Mouse (Mus musculus) adrenal gland, postnatal 14 days (tissue): ENCODE measurements around the gene Tuba3a. TPM values are rescaled to one million over a fixed set of nuclear protein-coding genes. Genes with fewer than 3 reads are reported as not detected.
"Not testable (repeated sequence)": the region's sequence is repeated elsewhere in the genome, so short reads cannot be mapped to it uniquely, and the experiment has no call there.

Source experiments
- DNase-seq: peaks from one replicate; pipeline ENCODE4 v3.0.0; 2021; ENCODE audit warnings: mixed read lengths
- total RNA-seq: library from RNA; stranded (reverse); gene quantifications from 2 replicates; pipeline ENCODE4 v1.2.3, GENCODE M21; 2021

Tuba3a gene
- total RNA-seq, 1 experiment from 2014 or later: not detected

GRCm38 (mm10) chr6:125307091-125307490 is 21.2 kb upstream of the Tuba3a start:
- no peak for DNase-seq

DNA sequence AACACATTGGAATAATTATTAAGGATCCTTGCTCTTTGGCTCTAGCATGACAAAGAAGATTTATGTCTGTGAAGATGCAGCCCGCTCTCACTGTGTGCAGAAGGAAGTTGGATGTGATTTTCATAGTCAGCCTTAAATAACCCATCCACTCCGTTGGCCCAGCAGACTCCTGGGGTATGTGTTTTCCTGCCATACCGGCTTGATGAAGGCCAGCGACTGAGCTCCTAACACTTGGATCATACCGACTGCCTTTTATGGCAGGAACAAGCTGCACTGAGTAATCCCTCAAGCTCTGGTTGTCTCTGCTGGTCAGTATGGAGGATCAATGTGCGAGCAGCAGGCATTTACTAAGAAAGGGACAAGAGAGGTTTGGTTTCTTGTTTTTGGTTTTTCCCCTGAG is 19.6 kb upstream of the Tuba3a start:
- DNase-seq: no peak

GRCm38 (mm10) chr6:125304408-125304807 is 18.6 kb upstream of the Tuba3a start:
- DNase-seq: not testable (repeated sequence)

GRCm38 (mm10) chr6:125303242-125303641 is 17.4 kb upstream of the Tuba3a start:
- DNase-seq: no peak

DNA sequence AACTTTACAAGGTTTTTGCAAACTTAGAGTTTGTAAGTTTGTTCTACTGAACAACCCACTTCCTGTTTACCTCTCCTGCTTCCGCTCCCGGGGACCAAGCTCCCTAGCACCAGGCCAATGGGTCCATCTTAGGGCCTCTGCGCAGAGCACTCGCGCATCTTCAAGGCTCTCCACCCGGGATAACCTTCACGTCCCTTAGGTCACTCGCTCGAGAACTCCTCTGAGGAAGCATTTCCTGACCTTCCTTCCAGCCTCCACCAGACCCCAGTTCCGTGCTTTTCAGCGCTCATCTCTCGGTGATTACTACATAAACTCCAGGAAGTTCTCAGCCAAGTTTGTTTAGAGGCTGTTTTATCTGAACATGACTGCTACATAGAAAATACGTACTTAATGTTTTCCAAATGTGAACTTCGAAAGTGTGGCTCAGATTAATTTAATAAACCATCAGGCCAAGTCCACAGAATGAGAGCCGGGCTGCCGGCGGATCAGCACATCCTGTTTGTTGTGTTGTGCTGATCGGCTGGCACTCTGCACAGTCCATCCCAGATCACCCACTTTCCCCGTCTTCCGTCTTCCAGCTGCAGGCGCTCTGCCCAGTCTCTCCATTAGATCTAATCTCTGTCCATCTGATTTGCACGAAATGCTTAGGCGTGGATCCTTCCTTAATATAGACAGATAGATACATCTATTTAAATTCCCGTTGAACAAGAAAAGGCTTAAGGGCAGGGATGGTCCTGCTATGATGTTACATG is 16.6 kb upstream of the Tuba3a start:
- peak; percentile 36 for DNase-seq

DNA sequence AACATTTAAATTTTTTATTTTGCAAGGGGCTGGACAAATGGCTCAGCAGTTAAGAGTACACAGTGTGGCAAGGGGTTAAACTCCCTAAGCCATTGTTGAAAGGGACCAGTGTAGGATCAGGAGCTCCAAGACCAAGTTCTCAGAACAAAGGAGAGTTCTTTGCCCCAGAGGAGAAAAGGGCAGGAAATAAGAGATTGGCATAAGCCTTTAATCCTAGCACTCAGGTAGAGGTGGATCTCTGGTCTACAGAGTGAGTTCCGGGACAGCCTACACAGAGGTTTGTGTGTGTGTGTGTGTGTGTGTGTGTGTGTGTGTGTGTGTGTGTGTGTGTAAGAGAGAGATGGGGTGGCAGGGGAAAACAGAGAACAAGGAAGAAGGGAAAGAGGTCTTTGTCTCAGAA is 15.1 kb upstream of the Tuba3a start:
- DNase-seq: no peak

- no peak for DNase-seq
Observed at GRCm38 (mm10) chr6:125297149-125297820, 11.4 kb upstream of the Tuba3a start.

DNA sequence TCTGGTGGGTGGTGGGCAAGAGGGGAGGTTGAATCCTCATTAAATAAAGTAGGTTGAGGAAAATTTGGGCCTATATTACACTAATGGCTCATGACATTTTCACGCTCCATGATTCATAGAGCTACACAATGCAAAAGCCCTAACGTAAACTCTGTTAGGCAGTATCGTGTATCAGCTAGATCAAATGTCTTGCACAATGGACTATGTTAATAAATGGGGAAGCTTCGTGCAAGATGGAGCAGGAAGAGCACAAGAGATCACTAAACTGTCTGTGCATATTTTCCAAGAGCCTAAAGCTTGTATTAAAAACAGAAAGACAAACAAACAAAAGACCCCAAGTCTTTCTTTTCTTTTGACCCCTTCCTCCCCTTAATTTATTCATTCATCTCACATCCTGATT is 8.2 kb upstream of the Tuba3a start:
- DNase-seq: no peak

GRCm38 (mm10) chr6:125292256-125292655 is 6.4 kb upstream of the Tuba3a start:
- DNase-seq: no peak

DNA sequence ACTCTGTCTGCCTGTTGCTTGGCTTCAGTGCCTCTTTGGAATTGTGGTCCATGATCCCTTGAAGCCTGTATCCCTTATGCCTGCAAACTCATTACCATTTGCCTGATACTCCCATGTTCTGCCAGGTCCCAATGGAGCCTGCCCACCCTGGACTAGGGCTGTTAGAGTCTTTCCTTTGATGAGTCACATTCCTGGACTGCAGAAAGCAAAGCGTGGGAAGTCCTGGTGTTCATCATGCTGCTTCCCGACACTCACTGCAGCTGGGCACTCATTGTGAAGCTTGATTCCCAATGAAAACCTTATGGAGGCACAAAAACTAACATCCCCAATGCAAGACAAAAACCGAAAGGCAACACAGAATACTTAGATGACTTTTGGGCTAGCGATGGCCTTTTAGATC is 5.5 kb upstream of the Tuba3a start:
- DNase-seq: no peak

DNA sequence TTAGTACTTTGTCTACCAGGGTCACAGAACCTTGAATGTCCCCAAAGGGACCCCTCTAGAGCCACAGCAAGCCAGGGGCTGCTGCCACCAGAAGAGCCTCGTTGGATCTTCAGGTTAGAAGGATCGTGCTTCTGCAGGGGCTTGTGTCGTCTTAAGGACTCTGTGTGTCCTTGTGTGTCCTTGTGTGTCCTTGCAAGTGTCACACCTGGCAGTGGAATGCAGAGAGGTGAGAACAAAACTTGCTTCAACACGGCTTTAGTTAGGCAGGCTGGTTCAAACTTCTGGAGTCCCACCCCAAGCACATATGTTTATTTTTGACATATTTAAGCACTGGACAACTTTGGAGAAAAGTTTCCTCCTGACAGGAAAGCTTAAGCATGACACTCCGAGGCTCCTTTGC is 2.9 kb upstream of the Tuba3a start:
- DNase-seq: no peak

DNA sequence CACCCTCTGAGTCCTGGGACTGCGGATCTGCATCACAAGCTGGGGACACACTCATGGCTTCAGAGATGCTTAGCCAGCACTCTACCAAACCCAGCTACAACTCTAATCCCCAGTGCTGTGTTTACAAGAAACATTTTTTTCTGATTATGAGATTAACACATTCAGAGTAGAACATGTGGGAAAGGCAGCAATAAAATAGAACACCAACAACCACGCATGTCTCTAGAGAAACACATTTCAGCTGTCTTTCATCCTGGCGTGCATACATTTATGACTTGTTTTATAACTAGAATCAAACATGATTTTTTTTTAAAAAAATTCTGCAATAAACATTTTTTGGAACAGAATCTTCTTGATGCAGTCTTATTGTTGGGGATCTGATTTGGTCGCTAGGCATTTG is 1.1 kb upstream of the Tuba3a start:
- DNase-seq: no peak

GRCm38 (mm10) chr6:125284751-125285150 is 1.1 kb downstream of the Tuba3a start:
- DNase-seq: no peak

DNA sequence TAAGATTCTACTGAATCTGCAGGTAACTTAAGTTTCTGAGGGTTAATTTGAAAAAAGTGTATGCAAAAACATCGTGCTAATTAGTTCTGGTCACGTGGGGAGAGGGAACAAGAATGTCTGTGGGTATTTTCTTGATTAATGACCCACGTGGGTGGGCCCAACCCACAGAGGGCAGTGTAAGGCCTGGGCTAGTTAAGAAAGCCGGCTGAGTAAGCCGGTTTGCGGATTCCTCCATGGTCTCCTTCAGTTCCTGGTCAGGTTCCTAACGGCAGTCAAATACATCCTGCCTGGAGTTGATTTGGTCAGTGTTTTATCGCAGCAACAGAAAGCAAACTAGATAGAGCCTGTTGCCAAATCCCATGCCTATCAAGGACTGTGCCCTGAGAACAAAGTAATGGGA is 1.6 kb downstream of the Tuba3a start:
- no peak for DNase-seq

GRCm38 (mm10) chr6:125282721-125283120 is 3.1 kb downstream of the Tuba3a start:
- not testable (repeated sequence) for DNase-seq

DNA sequence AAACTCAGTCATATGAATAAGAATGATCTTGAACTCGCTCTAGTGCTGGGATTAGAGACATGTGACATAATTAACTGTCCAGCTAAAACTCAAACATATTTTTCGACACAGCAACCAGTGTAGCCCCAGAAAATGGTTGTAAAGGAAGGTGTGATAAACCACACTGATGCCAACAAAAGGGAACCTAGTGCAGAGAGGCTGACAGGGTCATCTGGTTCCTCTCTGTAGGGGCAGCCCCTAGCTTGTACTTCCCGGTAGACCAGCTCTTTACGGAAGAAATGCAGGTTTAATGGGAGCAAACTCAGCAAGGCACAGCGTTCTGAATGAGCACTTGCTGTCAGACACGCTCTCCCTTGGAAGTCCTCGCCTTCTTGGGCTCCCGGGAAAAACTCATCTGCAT is 6.1 kb downstream of the Tuba3a start:
- no peak for DNase-seq

GRCm38 (mm10) chr6:125274841-125275563 is 10.8 kb downstream of the Tuba3a start:
- DNase-seq: peak; percentile 64

DNA sequence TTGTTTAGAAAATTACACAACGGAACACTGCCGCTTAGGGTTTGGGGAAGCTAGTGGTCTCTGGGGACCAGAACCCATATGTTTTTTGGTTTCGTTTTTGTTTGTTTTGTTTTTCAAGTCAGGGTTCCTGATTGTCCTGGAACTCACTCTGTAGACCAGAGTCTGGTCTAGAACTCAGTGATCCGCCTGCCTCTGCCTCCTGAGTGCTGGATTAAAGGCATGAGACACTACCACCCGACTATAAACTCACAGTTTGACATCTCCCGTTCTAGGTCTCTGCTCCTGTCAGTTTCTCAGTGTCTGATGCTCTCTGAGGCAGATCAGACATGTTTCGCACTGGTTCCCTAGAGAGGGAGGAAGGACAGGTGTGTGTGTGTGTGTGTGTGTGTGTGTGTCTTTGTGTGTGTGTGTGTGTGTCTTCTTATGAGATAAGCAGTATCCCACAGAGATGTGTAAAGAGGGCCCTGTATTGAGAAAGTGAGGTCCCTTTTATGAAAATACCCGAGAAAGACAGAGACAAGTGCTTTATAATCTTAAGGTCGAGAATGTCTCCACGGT is 13.5 kb downstream of the Tuba3a start:
- no peak for DNase-seq

DNA sequence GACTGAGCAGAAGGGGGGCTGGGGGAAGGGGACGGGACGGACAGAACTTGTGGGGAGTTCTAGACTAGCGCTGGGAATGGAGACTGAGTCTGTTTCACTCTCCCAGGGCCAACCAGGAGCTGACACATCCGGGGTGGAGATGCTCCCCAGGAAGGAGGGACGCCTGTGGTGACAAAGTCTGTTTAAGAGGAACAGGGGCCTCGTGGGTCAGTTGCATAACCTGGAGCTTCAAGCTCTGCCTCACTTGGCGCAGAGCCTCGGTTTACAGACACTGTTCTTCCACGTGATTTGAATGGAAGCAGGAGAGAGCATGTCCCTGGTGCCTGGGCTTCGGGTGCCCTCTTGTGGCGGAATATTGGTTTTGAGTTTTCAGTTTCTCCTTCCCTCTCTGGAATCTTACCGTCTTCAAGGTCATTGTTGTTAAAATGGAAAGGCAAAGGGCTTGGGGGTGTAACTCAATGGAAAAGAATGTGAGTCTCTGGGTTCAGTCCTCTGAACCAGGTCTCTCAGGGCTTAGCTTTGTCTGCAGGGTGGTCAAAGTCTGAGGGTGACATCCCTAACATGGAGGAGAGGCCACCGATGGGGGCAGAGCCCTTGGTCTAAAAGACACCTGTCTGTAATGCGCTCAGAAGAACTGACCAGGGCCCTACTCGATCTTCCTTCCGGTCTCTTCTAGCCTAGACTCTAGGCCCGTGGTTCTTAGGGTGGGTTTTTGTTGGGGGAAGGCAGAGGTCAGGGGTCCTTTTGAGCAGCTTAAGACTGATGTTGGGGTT is 14.2 kb downstream of the Tuba3a start:
- peak; percentile 96 for DNase-seq

GRCm38 (mm10) chr6:125268799-125269198 is 17.0 kb downstream of the Tuba3a start:
- no peak for DNase-seq

- no peak for DNase-seq
Observed at GRCm38 (mm10) chr6:125267469-125267868, 18.4 kb downstream of the Tuba3a start.

DNA sequence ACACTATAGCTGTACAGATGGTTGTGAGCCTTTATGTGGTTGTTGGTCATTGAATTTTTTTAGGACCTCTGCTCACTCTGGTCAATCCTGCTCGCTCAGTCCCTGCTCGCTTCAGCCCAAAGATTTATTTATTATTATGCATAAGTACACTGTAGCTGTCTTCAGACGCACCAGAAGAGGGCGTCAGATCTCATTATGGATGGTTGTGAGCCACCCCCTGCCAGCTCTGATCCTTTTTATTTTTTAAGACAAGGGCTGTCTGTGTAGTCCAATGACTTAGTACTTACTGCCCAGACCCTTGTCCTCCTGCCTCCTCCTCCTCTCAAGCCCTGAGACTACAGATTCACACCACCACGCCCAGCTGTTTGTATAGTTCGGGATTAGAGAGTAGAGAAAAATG is 19.2 kb downstream of the Tuba3a start:
- not testable (repeated sequence) for DNase-seq
